Comparison of ENCODE assay signal across 10 mouse cellular contexts in genomic region chr17:70924565-70925220, GRCm38 (mm10).
DNase-seq lines count a peak whose midpoint lies in the region; ATAC-seq and TF ChIP-seq lines count a peak whose summit lies in the region.
"Had no signal": no experiment of that assay in that cellular context is flagged by ENCODE, and none has a peak within 500 bp of the region (broad histone marks: within the 10 kb centered on the region; RNA-seq: fewer than 3 reads in every experiment).

No protein-coding gene starts in this region.

- no peak overlapping the region for H3K27ac ChIP-seq in midbrain, postnatal 0 days (ENCODE audit: low read depth, low read length)

- no peak for TF ChIP-seq CTCF in lung, adult 2 months (IDR thresholded peaks at IDR 0.05; ENCODE audit: insufficient read depth, low read length)
- TF ChIP-seq CTCF in midbrain, postnatal 0 days (IDR thresholded peaks at IDR 0.05): no peak

- H3K36me3 ChIP-seq in megakaryocyte, embryonic 14.5 days (replicated peaks; ENCODE audit: low read length): peaks cover 4% of the 10 kb centered on the region
- no peaks in the 10 kb centered on the region for H3K36me3 ChIP-seq in midbrain, postnatal 0 days (ENCODE audit: insufficient read depth, low read length)

- no peak overlapping the region for H3K9ac ChIP-seq in midbrain, postnatal 0 days (replicated peaks; ENCODE audit: low read length, poor library complexity, severe bottlenecking)
- H3K9ac ChIP-seq: lung, embryonic 14.5 days had no signal

- peak; percentile 49; the same call in 1 of the 2 replicates for TF ChIP-seq POLR2A in lung, adult 2 months (IDR thresholded peaks at IDR 0.05; ENCODE audit: borderline replicate concordance, extremely low read depth, low read depth, low read length)

- H3K4me3 ChIP-seq in lung, adult 2 months (replicated peaks; ENCODE audit: extremely low read depth, low read depth, low read length): peak overlapping the region; percentile 55
- peak overlapping the region; percentile 88 for H3K4me3 ChIP-seq in megakaryocyte, embryonic 14.5 days (replicated peaks)
- no peak overlapping the region for H3K4me3 ChIP-seq in midbrain, postnatal 0 days (ENCODE audit: low read depth, low read length)
- H3K4me3 ChIP-seq: erythroblast, embryonic 14.5 days had no signal

- H3K27me3 ChIP-seq in megakaryocyte, embryonic 14.5 days (replicated peaks): peaks cover 2% of the 10 kb centered on the region
- no peaks in the 10 kb centered on the region for H3K27me3 ChIP-seq in midbrain, postnatal 0 days (ENCODE audit: insufficient read depth, low read length)

- no peaks in the 10 kb centered on the region for H3K4me1 ChIP-seq in lung, adult 2 months (ENCODE audit: control insufficient read depth, insufficient read depth, low read length)
- peaks cover 7% of the 10 kb centered on the region for H3K4me1 ChIP-seq in megakaryocyte, embryonic 14.5 days
- no peaks in the 10 kb centered on the region for H3K4me1 ChIP-seq in midbrain, postnatal 0 days (ENCODE audit: insufficient read depth, low read length)

- WGBS in lung, adult 2 months: 63% methylated on average over 8 of the region's 8 CpGs
- WGBS in midbrain, postnatal 0 days: 86% methylated on average over 8 of the region's 8 CpGs

- DNase-seq in lung, adult 2 months: no peak
- no peak for DNase-seq in lung, postnatal 14 days
- DNase-seq in adipocyte (ENCODE audit: low spot score): no peak
- no peak for DNase-seq in midbrain, postnatal 0 days (ENCODE audit: low spot score)
- no peak for DNase-seq in cerebellum, postnatal 36 days
- DNase-seq: cerebellum, adult 18-20 months; lung, embryonic 14.5 days had no signal

- peak; percentile 100 for ATAC-seq in activated CD4-positive, CD25-positive, alpha-beta regulatory T cell, adult 4 months
- ATAC-seq in midbrain, postnatal 0 days (ENCODE audit: low FRiP score): no peak

- H3K4me2 ChIP-seq in midbrain, postnatal 0 days (ENCODE audit: low read depth, low read length, poor library complexity, severe bottlenecking): no peak overlapping the region
- H3K4me2 ChIP-seq: lung, embryonic 14.5 days had no signal

- H3K9me3 ChIP-seq in megakaryocyte, embryonic 14.5 days: no peaks in the 10 kb centered on the region
- H3K9me3 ChIP-seq in midbrain, postnatal 0 days (ENCODE audit: low read length): no peaks in the 10 kb centered on the region
